In genomic region chr10:82918675-82919074, GRCm38 (mm10) we compare ENCODE assay signal across 24 mouse cellular contexts.
"Had no signal": no experiment of that assay in that cellular context is flagged by ENCODE, and none has a peak within 500 bp of the region (broad histone marks: within the 10 kb centered on the region; RNA-seq: fewer than 3 reads in every experiment).

No protein-coding gene starts in this region.

- H3K27ac ChIP-seq: embryonic facial prominence, embryonic 10.5 days; embryonic facial prominence, embryonic 12.5 days; embryonic facial prominence, embryonic 13.5 days; embryonic facial prominence, embryonic 15.5 days; forebrain, embryonic 10.5 days; forebrain, embryonic 12.5 days; forebrain, embryonic 13.5 days; forebrain, embryonic 15.5 days; gastrocnemius, adult 2 months; heart, adult 2 months had no signal

- H3K4me2 ChIP-seq: embryonic facial prominence, embryonic 12.5 days; embryonic facial prominence, embryonic 13.5 days; embryonic facial prominence, embryonic 15.5 days; forebrain, embryonic 12.5 days; forebrain, embryonic 13.5 days; forebrain, embryonic 15.5 days had no signal

- H3K9me3 ChIP-seq: embryonic facial prominence, embryonic 10.5 days; embryonic facial prominence, embryonic 12.5 days; embryonic facial prominence, embryonic 13.5 days; embryonic facial prominence, embryonic 15.5 days; forebrain, embryonic 10.5 days; forebrain, embryonic 12.5 days; forebrain, embryonic 13.5 days; forebrain, embryonic 15.5 days had no signal

- H3K4me1 ChIP-seq: embryonic facial prominence, embryonic 10.5 days; embryonic facial prominence, embryonic 15.5 days; forebrain, embryonic 10.5 days; forebrain, embryonic 12.5 days; forebrain, embryonic 13.5 days; forebrain, embryonic 15.5 days had no signal

- DNase-seq: cerebellum, adult 9-11 months; cerebellum, postnatal 10 days; cerebellum, postnatal 14 days; cerebellum, postnatal 25 days; cerebellum, postnatal 36 days; embryo, embryonic 11 days; forebrain, postnatal 0 days; gastrocnemius, adult 2 months; gastrocnemius, postnatal 10 days; gastrocnemius, postnatal 14 days; gastrocnemius, postnatal 25 days; gastrocnemius, postnatal 36 days; heart, adult 11 months; heart, adult 18-20 months; heart, adult 2 months had no signal

- H3K36me3 ChIP-seq: embryonic facial prominence, embryonic 10.5 days; embryonic facial prominence, embryonic 12.5 days; embryonic facial prominence, embryonic 13.5 days; embryonic facial prominence, embryonic 15.5 days; forebrain, embryonic 10.5 days; forebrain, embryonic 12.5 days; forebrain, embryonic 15.5 days had no signal

- H3K9ac ChIP-seq: embryonic facial prominence, embryonic 12.5 days; embryonic facial prominence, embryonic 13.5 days; embryonic facial prominence, embryonic 15.5 days; forebrain, embryonic 12.5 days; forebrain, embryonic 13.5 days; forebrain, embryonic 15.5 days; forebrain, postnatal 0 days had no signal

- H3K4me3 ChIP-seq: embryonic facial prominence, embryonic 10.5 days; embryonic facial prominence, embryonic 12.5 days; embryonic facial prominence, embryonic 13.5 days; embryonic facial prominence, embryonic 15.5 days; erythroblast, embryonic 14.5 days; forebrain, embryonic 10.5 days; forebrain, embryonic 12.5 days; forebrain, embryonic 13.5 days; forebrain, embryonic 15.5 days; gastrocnemius, adult 2 months; heart, adult 2 months had no signal

- H3K27me3 ChIP-seq: embryonic facial prominence, embryonic 12.5 days; embryonic facial prominence, embryonic 13.5 days; embryonic facial prominence, embryonic 15.5 days; forebrain, embryonic 12.5 days; forebrain, embryonic 13.5 days; forebrain, embryonic 15.5 days had no signal
